Mouse (Mus musculus) CH12.LX (cell line): ENCODE data around the gene Btbd8. TPM values are rescaled to one million over a fixed set of nuclear protein-coding genes. Genes with fewer than 3 reads are reported as not detected.

Source experiments
- DNase-seq: peaks from one replicate; pipeline ENCODE4 v3.0.0-alpha.2; 2013; ENCODE audit errors: extremely low read depth
- H3K27ac ChIP-seq: 2 replicates; pipeline ENCODE4 v1.5.1; 2012; ENCODE audit warnings: low read depth, mild to moderate bottlenecking, control low read depth, moderate library complexity; ENCODE audit not compliant: insufficient read depth
- H3K27me3 ChIP-seq: replicated peaks from 2 replicates; pipeline ENCODE3; 2012; ENCODE audit warnings: inconsistent platforms
- H3K36me3 ChIP-seq, 2 experiments: replicated peaks in 1 of 2; 2 replicates each; pipeline versions ENCODE3 to v1.6.1; 2012; ENCODE audit warnings: inconsistent platforms in 1 of 2, low read length in 1 of 2, mild to moderate bottlenecking in 1 of 2, mixed read lengths in 1 of 2, moderate library complexity in 1 of 2; ENCODE audit not compliant: control insufficient read depth in 1 of 2, insufficient read depth in 1 of 2
- H3K4me1 ChIP-seq, 2 experiments: 2 replicates each; pipeline ENCODE4 v1.6.1; 2012; ENCODE audit warnings: inconsistent platforms in 1 of 2, moderate library complexity in 1 of 2; ENCODE audit not compliant: insufficient read depth in 2 of 2, control insufficient read depth in 1 of 2
- H3K4me2 ChIP-seq: 2 replicates; pipeline ENCODE4 v1.6.1; 2012; ENCODE audit warnings: low read depth, mild to moderate bottlenecking, control low read depth; ENCODE audit not compliant: poor library complexity, insufficient read depth, severe bottlenecking
- H3K4me3 ChIP-seq, 3 experiments: fragments of 150-350 bp in 1 of 3; sonication (generic) in 1 of 3; replicated peaks in 1 of 3; 2 replicates each; pipeline versions ENCODE3 to v1.5.1; 2011 to 2012; ENCODE audit warnings: low read depth in 2 of 3, low read length in 2 of 3, mild to moderate bottlenecking in 2 of 3, moderate library complexity in 2 of 3, control low read depth in 1 of 3, improper control_type of control experiment in 1 of 3, inconsistent platforms in 1 of 3, mixed read lengths in 1 of 3; ENCODE audit not compliant: poor library complexity in 1 of 3
- H3K79me2 ChIP-seq: replicated peaks from 2 replicates; pipeline ENCODE4 v1.6.1; 2012; ENCODE audit warnings: mild to moderate bottlenecking, moderate library complexity; ENCODE audit not compliant: control insufficient read depth, poor library complexity, insufficient read depth, severe bottlenecking; ENCODE audit errors: extremely low read depth
- H3K9ac ChIP-seq: 2 replicates; pipeline ENCODE4 v1.6.1; 2012; ENCODE audit warnings: low read depth, mild to moderate bottlenecking, control low read depth, moderate library complexity; ENCODE audit not compliant: insufficient read depth
- H3K9me3 ChIP-seq: replicated peaks from 2 replicates; pipeline ENCODE3; 2012; ENCODE audit warnings: low read length, inconsistent platforms, mixed read lengths
- BHLHE40 ChIP-seq: IDR thresholded peaks from 2 replicates; pipeline ENCODE4 v1.6.1; 2011; ENCODE audit warnings: mild to moderate bottlenecking, low read depth, low read length, improper control_type of control experiment
- EP300 ChIP-seq: IDR thresholded peaks from 2 replicates; pipeline ENCODE4 v1.6.1; 2011; ENCODE audit warnings: low read length, improper control_type of control experiment
- ETS1 ChIP-seq: conservative IDR thresholded peaks from 2 replicates; pipeline ENCODE4 v1.6.1; 2012; ENCODE audit warnings: low read depth, mild to moderate bottlenecking, inconsistent platforms, low read length, improper control_type of control experiment, moderate library complexity
- GABPA ChIP-seq: IDR thresholded peaks from 2 replicates; pipeline ENCODE4 v1.6.1; 2012; ENCODE audit warnings: low read depth, low read length, improper control_type of control experiment, inconsistent platforms; ENCODE audit not compliant: insufficient replicate concordance
- IRF4 ChIP-seq: IDR thresholded peaks from 2 replicates; pipeline ENCODE4 v1.6.1; 2014; ENCODE audit warnings: low read depth, mild to moderate bottlenecking, inconsistent platforms, low read length, improper control_type of control experiment
- JUND ChIP-seq: conservative IDR thresholded peaks from 2 replicates; pipeline ENCODE4 v1.6.1; 2011; ENCODE audit warnings: low read depth, low read length, improper control_type of control experiment
- MAFK ChIP-seq: IDR thresholded peaks from 2 replicates; pipeline ENCODE4 v1.6.1; 2011; ENCODE audit warnings: low read length, improper control_type of control experiment; ENCODE audit not compliant: insufficient replicate concordance
- MAX ChIP-seq: IDR thresholded peaks from 2 replicates; pipeline ENCODE4 v1.6.1; 2011; ENCODE audit warnings: low read length, improper control_type of control experiment
- MYC ChIP-seq: IDR thresholded peaks from 2 replicates; pipeline ENCODE4 v1.6.1; 2011; ENCODE audit warnings: low read depth, mild to moderate bottlenecking, improper control_type of control experiment, low read length
- POLR2A ChIP-seq: IDR thresholded peaks from 2 replicates; pipeline ENCODE4 v1.6.1; 2011; ENCODE audit warnings: low read depth, mild to moderate bottlenecking, improper control_type of control experiment, low read length
- UBTF ChIP-seq: IDR thresholded peaks from 2 replicates; pipeline ENCODE4 v1.6.1; 2012; ENCODE audit warnings: low read depth, mild to moderate bottlenecking, inconsistent platforms, low read length, improper control_type of control experiment, moderate library complexity
- USF1 ChIP-seq: IDR thresholded peaks from 2 replicates; pipeline ENCODE4 v1.6.1; 2014; ENCODE audit warnings: low read depth, mild to moderate bottlenecking, inconsistent platforms, low read length, improper control_type of control experiment
- ZC3H11A ChIP-seq: IDR thresholded peaks from 2 replicates; pipeline ENCODE4 v1.6.1; 2012; ENCODE audit warnings: low read depth, mild to moderate bottlenecking, inconsistent platforms, low read length, improper control_type of control experiment
- ZKSCAN1 ChIP-seq: IDR thresholded peaks from 2 replicates; pipeline ENCODE4 v1.6.1; 2012; ENCODE audit warnings: low read depth, inconsistent platforms, low read length, improper control_type of control experiment, borderline replicate concordance
- ZMIZ1 ChIP-seq: IDR thresholded peaks from 2 replicates; pipeline ENCODE4 v1.6.1; 2012; ENCODE audit warnings: low read depth, mild to moderate bottlenecking, inconsistent platforms, low read length, improper control_type of control experiment
- ZNF384 ChIP-seq: IDR thresholded peaks from 2 replicates; pipeline ENCODE4 v1.6.1; 2012; ENCODE audit warnings: low read depth, low read length, improper control_type of control experiment, inconsistent platforms
- dilution Hi-C: fragments of 300-500 bp; cut with MboI; formaldehyde crosslinking; loops from 2 replicates; pipeline ENCODE4 v1.14.3; 2020; ENCODE audit warnings: low sequenced_read_pairs; ENCODE audit not compliant: extremely low pct_unique_long_range_greater_than_20kb, extremely low pct_ligation_motif_present
- in situ Hi-C: fragments of 300-500 bp; cut with MboI; formaldehyde crosslinking; loops from 3 replicates; pipeline ENCODE4 v1.14.3; 2019; ENCODE audit warnings: low sequenced_read_pairs, low pct_ligation_motif_present, low pct_unique_long_range_greater_than_20kb, mixed read lengths
- polyA plus RNA-seq: library from polyadenylated mRNA; unstranded; fragments of >175 nt; gene quantifications from 2 replicates; pipeline ENCODE4 v1.2.1, GENCODE M21; 2012; ENCODE audit warnings: low read depth; ENCODE audit not compliant: insufficient read length
- total RNA-seq, 2 experiments: library from RNA; depleted of rRNA; stranded (reverse); fragments of 300-350 nt in 1 of 2; fragments of >200 nt in 1 of 2; gene quantifications; 2 replicates each; pipeline ENCODE4 v1.2.3; 2012 to 2014

Btbd8 gene
- total and polyA plus RNA-seq, 3 experiments: 5.1 to 5.9 (median 5.2) TPM

- TF ChIP-seq EP300 (no peak), IRF4 (no peak), ZKSCAN1 (no peak), BHLHE40 (no peak), ETS1 (no peak), USF1 (no peak), MAX (no peak), JUND (no peak), POLR2A (no peak), MAFK (no peak), ZNF384 (no peak)
- Histone ChIP-seq H3K4me2 (no peak overlapping the region), H3K79me2 (no peaks in the 10 kb centered on the region), H3K4me1 (0 out of 4 replicates have a peak, but pooled peaks cover 0 to 3% of the 10 kb centered on the region in 2 experiments), H3K27me3 (no peaks in the 10 kb centered on the region), H3K4me3 (no peak overlapping the region), H3K9me3 (no peaks in the 10 kb centered on the region), H3K36me3 (peaks cover 4 to 27% of the 10 kb centered on the region in 2 experiments), H3K27ac (no peak overlapping the region), H3K9ac (no peak overlapping the region)
- in situ Hi-C loops: no loop called here
- no peak for DNase-seq
- dilution Hi-C loops: no loop called here
Measured at GRCm38 (mm10) chr5:107488996-107489395, 51.2 kb downstream of the Btbd8 start.

- 0 out of 4 replicates have a peak, but pooled peaks cover 0 to 3% of the 10 kb centered on the region in 2 experiments for H3K4me1 ChIP-seq
- H3K79me2 ChIP-seq: no peaks in the 10 kb centered on the region
- DNase-seq: no peak
- TF ChIP-seq ZC3H11A: no peak
- TF ChIP-seq IRF4: no peak
- TF ChIP-seq ZMIZ1: no peak
- no peak for TF ChIP-seq MYC
- TF ChIP-seq GABPA: no peak
- no peak for TF ChIP-seq JUND
- TF ChIP-seq POLR2A: no peak
- TF ChIP-seq UBTF: no peak
- no peak overlapping the region for H3K27ac ChIP-seq
- H3K4me2 ChIP-seq: no peak overlapping the region
- peaks cover 4% of the 10 kb centered on the region for H3K9me3 ChIP-seq
- no peaks in the 10 kb centered on the region for H3K27me3 ChIP-seq
- dilution Hi-C loops (no loop called here), in situ Hi-C loops (no loop called here)
- no peak overlapping the region for H3K4me3 ChIP-seq
- peaks cover 4 to 29% of the 10 kb centered on the region in 2 experiments for H3K36me3 ChIP-seq
- H3K9ac ChIP-seq: no peak overlapping the region
Measured at GRCm38 (mm10) chr5:107491036-107491435, 53.2 kb downstream of the Btbd8 start.
